Mouse (Mus musculus) neural tube, embryonic 14.5 days (tissue): ENCODE measurements around the gene Ptch1. TPM values are rescaled to one million over a fixed set of nuclear protein-coding genes. Genes with fewer than 3 reads are reported as not detected.

Source experiments
- ATAC-seq: fragments of 200-750 bp; cut with Nextera tagmentation; 2 replicates; pipeline ENCODE4 v1.8.0; 2017; ENCODE audit warnings: low read depth, mild to moderate bottlenecking, moderate TSS enrichment, moderate library complexity
- H3K27ac ChIP-seq: fragments of 300-500 bp; sonication (generic); 2 replicates; pipeline ENCODE4 v1.5.1; 2014; ENCODE audit warnings: low read depth, mild to moderate bottlenecking, control low read depth, low read length, moderate library complexity, mixed read lengths
- H3K27me3 ChIP-seq: fragments of 300-500 bp; sonication (generic); 2 replicates; pipeline ENCODE4 v1.6.1; 2014; ENCODE audit warnings: low read length; ENCODE audit not compliant: control insufficient read depth, insufficient read depth
- H3K36me3 ChIP-seq: fragments of 300-500 bp; sonication (generic); 2 replicates; pipeline ENCODE4 v1.6.1; 2014; ENCODE audit warnings: low read length, mixed read lengths; ENCODE audit not compliant: control insufficient read depth, insufficient read depth
- H3K4me1 ChIP-seq: fragments of 300-500 bp; sonication (generic); 2 replicates; pipeline ENCODE4 v1.6.1; 2014; ENCODE audit warnings: low read length; ENCODE audit not compliant: control insufficient read depth, insufficient read depth
- H3K4me2 ChIP-seq: fragments of 300-500 bp; sonication (generic); 2 replicates; pipeline ENCODE4 v1.6.1; 2014; ENCODE audit warnings: mild to moderate bottlenecking, low read depth, low read length, control low read depth
- H3K4me3 ChIP-seq: fragments of 300-500 bp; sonication (generic); 2 replicates; pipeline ENCODE4 v1.5.1; 2014; ENCODE audit warnings: low read depth, low read length, control low read depth, mixed read lengths
- H3K9ac ChIP-seq: fragments of 300-500 bp; sonication (generic); replicated peaks from 2 replicates; pipeline ENCODE4 v1.6.1; 2014; ENCODE audit warnings: low read depth, mild to moderate bottlenecking, control low read depth, low read length, mixed read lengths
- H3K9me3 ChIP-seq: fragments of 300-500 bp; sonication (generic); 2 replicates; pipeline ENCODE4 v1.6.1; 2016; ENCODE audit warnings: low read length; ENCODE audit not compliant: control insufficient read depth
- WGBS: fragments of 180-500 bp; shearing (Covaris S2); extraction: QIAGEN DNeasy Blood & Tissue Kit; methylation state at CpG from one replicate; pipeline ENCODE4 v1.1.7; 2014; 5-methylcytosine and 5-hydroxymethylcytosine counted together
- polyA plus RNA-seq: library from polyadenylated mRNA; unstranded; fragments of >200 nt; fragmentation: Nextera tagmentation; extraction: Ambion mirVana; gene quantifications from 2 replicates; pipeline ENCODE4 v1.2.1, GENCODE M21; 2014

Ptch1 gene
- polyA plus RNA-seq, 1 experiment from 2014 or later, result 26.4 TPM

DNA sequence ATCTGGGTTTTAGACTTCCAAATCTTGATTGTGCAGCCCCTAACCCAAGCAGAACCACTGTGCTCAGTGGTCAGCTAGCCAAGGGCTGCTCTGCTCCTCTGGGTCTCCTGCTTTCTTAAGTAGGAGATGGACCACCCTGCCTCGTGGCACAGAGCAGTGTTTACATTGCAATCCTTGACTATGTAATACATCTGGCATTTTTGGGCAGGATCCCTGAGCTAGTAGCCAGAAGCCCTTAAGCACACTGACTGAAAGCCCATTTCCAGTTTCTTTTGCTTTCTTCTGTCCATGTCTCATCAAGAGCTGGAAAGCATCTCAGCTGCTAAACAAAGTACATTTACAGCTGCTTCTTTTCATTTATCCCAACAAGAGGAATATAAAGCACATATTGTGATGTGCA, 17.0 kb downstream of the Ptch1 start:
- Histone ChIP-seq H3K4me3 (no peak overlapping the region), H3K9me3 (no peaks in the 10 kb centered on the region), H3K4me2 (peak overlapping the region; percentile 34; the same call in 1 of the 2 replicates), H3K9ac (no peak overlapping the region), H3K27ac (peak overlapping the region; percentile 66; the same call in 1 of the 2 replicates), H3K4me1 (peaks cover 70% of the 10 kb centered on the region), H3K27me3 (no peaks in the 10 kb centered on the region), H3K36me3 (no peaks in the 10 kb centered on the region)
- ATAC-seq, result no peak
- WGBS, result 27% methylated on average over 1 of the region's 1 CpGs

DNA sequence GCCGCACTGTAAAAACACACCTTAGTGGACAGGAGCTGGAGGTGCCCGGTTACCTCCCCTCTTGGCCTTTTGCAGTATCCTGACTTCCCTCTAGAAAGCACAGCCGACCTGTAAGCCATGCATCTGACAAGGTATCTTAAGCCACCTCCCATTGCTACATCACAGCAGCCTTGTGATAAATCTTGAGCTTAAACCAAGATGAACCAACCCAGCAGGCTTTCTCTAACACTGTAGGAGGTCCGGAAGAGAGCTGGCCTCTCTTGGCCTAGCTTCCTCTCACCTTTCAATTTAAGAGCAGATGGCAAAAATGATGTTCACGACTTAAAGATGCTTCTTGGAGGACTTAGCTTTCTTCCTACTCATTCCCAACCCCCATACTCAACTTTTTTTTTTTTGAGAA, 17.5 kb downstream of the Ptch1 start:
- Histone ChIP-seq H3K27me3 (no peaks in the 10 kb centered on the region), H3K36me3 (no peaks in the 10 kb centered on the region), H3K4me2 (peak overlapping the region; percentile 34; the same call in 1 of the 2 replicates), H3K4me1 (peaks cover 73% of the 10 kb centered on the region), H3K9ac (no peak overlapping the region), H3K4me3 (no peak overlapping the region), H3K27ac (peak overlapping the region; percentile 66; the same call in 1 of the 2 replicates), H3K9me3 (no peaks in the 10 kb centered on the region)
- WGBS, result 23% methylated on average over 5 of the region's 5 CpGs
- ATAC-seq, result no peak

DNA sequence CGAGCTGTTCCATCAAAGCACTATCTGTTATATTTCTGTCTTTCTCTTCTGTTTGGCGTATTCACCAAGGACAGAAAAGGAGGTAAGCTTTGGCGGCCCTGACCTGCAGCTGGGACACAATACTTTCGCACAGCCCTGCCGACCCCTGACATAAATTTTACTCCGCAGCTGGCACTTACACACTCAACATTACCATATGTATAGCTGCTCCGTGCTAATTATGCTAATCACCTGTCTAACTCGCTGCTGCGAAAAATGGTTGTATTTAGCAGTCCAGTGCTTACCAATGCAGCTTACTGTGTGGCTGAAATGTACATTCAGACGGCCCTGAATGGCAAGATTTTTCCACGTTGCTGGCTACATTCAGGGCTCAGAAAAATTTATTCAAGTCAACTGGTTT, 18.8 kb downstream of the Ptch1 start:
- Histone ChIP-seq H3K27ac (peak overlapping the region; percentile 64; the same call in 1 of the 2 replicates), H3K4me3 (no peak overlapping the region), H3K36me3 (no peaks in the 10 kb centered on the region), H3K4me2 (peak overlapping the region; percentile 29), H3K4me1 (peaks cover 69% of the 10 kb centered on the region), H3K9ac (no peak overlapping the region), H3K9me3 (no peaks in the 10 kb centered on the region), H3K27me3 (no peaks in the 10 kb centered on the region)
- WGBS, result 10% methylated on average over 11 of the region's 11 CpGs
- ATAC-seq, result peak; percentile 69

DNA sequence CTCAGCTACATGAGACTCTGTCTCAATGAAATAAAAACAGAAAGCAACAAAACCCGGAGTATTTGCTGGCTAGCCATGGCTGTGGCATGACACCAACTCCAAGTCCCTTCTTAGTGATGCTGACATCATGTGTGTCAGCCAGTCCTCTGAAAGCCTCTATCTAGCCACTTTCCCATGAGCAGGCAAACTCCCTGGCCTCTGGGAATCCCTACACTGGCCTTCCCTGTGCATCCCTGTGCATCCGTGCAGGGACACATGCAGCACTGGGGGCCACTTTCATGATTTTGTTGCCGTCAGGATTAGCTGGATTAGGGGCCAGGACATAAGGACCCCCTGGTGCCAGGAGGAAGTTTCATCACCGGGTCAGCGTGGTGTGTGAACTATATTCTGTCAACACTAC, 20.0 kb downstream of the Ptch1 start:
- 22% methylated on average over 5 of the region's 5 CpGs for WGBS
- peaks cover 58% of the 10 kb centered on the region for H3K4me1 ChIP-seq
- H3K4me2 ChIP-seq, result 0 out of 2 replicates have a peak overlapping the region, but pooled peaks have one; percentile 3
- H3K9ac ChIP-seq, result no peak overlapping the region
- no peaks in the 10 kb centered on the region for H3K27me3 ChIP-seq
- H3K4me3 ChIP-seq, result no peak overlapping the region
- peak overlapping the region; percentile 71 for H3K27ac ChIP-seq
- no peaks in the 10 kb centered on the region for H3K9me3 ChIP-seq
- ATAC-seq, result no peak
- H3K36me3 ChIP-seq, result no peaks in the 10 kb centered on the region

DNA sequence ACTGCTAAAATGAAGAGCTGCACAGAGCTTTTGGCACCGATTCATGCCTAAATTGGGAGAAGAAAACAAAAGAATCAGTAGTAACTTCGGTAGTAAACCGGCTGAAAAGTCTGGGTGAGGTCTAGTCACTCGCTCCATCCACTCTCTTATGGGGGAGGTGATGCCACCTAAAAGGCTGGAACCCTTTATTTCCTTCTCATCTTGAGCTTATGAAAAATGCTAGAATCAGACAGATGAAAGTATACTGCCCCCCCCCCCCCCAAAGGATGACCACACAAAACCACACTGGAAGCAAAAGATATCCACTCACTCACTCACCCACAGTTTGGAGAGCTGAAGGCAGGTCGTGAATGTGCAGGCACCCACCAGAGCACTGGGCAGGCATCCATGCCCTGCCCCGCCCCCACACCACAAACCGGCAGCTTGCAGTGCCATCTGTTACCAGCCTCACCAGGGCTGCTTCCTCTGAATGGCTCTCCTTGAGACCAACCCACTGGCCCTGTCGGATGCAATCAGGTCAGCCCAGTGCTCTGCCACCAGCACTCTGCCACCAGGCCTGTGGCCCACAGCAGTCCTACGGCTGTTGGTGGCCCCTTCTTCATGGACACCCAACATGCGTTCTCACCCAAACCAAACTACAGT, 21.0 kb downstream of the Ptch1 start:
- peak; percentile 75 for ATAC-seq
- Histone ChIP-seq H3K4me3 (no peak overlapping the region), H3K4me1 (peaks cover 50% of the 10 kb centered on the region), H3K36me3 (no peaks in the 10 kb centered on the region), H3K4me2 (peak overlapping the region; percentile 30), H3K9ac (no peak overlapping the region), H3K27ac (peak overlapping the region; percentile 71), H3K27me3 (no peaks in the 10 kb centered on the region), H3K9me3 (no peaks in the 10 kb centered on the region)
- 19% methylated on average over 10 of the region's 10 CpGs for WGBS

DNA sequence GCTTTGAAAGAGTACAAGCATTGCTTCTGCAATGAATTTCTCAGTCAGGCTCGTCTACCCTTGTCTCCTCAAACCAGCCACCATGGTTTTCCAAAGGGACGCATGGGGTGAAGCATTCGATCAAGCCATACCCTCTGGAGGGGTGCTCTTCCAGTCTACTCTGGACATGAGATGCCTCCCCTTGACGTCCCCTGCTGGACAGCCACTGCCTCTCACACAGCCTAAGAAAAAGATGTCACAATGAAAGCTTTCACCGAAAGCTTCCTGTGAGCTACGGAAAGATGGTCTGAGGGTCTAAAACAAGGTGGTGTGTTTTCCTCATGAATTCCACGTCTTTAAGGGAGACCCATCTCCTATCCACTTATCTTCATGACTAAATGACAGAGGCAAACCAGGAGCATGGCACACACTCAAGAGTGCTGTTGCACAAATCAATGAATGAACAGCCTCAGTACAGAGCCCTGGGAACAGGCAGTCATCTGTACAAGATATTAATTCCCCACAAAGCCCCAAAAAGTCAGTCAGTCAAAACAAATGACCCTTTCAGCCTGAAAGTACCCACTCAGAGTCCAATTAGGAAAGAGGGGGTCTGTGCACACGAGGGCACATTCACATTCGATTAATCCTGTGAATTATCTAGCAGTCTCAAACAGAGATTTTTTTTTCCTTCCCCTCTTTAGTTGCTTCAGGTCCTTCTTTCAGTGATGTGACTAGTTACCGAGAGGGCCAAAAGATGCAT, 21.7 kb downstream of the Ptch1 start:
- Histone ChIP-seq H3K4me2 (peak overlapping the region; percentile 30; the same call in 1 of the 2 replicates), H3K27me3 (no peaks in the 10 kb centered on the region), H3K36me3 (no peaks in the 10 kb centered on the region), H3K9ac (no peak overlapping the region), H3K4me3 (no peak overlapping the region), H3K4me1 (peaks cover 46% of the 10 kb centered on the region), H3K27ac (peak overlapping the region; percentile 71; the same call in 1 of the 2 replicates), H3K9me3 (no peaks in the 10 kb centered on the region)
- peak; percentile 18; the same call in 1 of the 2 replicates for ATAC-seq
- WGBS, result 34% methylated on average over 10 of the region's 10 CpGs

DNA sequence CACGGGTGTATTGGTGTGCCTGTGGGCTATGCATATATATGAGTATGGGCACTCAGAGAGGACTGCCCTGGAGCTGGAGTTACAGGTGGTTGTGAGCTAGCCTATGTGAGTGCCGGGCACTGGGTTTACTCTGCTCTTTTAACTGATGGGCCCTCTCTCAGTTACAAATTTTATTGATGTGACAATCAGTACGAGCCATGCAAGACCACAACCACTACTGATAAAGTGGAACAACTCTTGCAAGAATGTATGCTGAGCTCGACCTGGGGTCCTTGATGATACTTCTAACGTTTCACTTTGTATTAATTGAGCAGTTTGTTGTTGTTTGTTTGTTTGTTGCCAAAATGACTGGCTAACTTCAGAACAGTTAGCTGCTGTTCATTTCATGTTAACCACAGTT, 23.0 kb downstream of the Ptch1 start:
- Histone ChIP-seq H3K4me3 (no peak overlapping the region), H3K27me3 (no peaks in the 10 kb centered on the region), H3K9me3 (no peaks in the 10 kb centered on the region), H3K36me3 (no peaks in the 10 kb centered on the region), H3K4me1 (peaks cover 41% of the 10 kb centered on the region), H3K4me2 (peak overlapping the region; percentile 5; the same call in 1 of the 2 replicates), H3K9ac (no peak overlapping the region), H3K27ac (0 out of 2 replicates have a peak overlapping the region, but pooled peaks have one; percentile 28)
- no peak for ATAC-seq
- WGBS, result 51% methylated on average over 5 of the region's 5 CpGs

DNA sequence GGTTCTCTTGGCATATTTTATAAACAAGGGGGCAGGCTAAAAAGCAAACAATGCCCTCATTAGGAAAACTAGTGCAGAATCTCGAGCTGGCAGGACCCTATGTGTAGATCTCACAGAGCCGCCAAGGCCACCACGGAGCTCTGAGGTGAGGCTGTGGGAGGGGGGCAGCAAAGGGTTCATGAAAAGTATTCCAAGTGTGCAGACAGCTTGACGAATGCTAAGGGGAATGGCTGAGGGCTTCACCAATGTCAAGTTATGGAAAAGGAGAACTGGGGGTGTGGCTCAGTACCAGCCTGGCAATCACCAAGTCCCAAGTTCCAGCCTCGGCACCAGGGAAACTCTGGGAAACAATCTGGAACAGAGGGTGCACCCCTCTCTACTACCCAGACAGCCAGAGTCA, 24.2 kb downstream of the Ptch1 start:
- H3K27me3 ChIP-seq, result no peaks in the 10 kb centered on the region
- no peaks in the 10 kb centered on the region for H3K9me3 ChIP-seq
- H3K9ac ChIP-seq, result no peak overlapping the region
- H3K4me1 ChIP-seq, result peaks cover 34% of the 10 kb centered on the region
- H3K4me2 ChIP-seq, result no peak overlapping the region
- 0 out of 2 replicates have a peak, but pooled peaks cover 6% of the 10 kb centered on the region for H3K36me3 ChIP-seq
- peak; percentile 21; the same call in 1 of the 2 replicates for ATAC-seq
- no peak overlapping the region for H3K4me3 ChIP-seq
- 34% methylated on average over 5 of the region's 5 CpGs for WGBS
- H3K27ac ChIP-seq, result no peak overlapping the region; the same call in 1 of the 2 replicates

DNA sequence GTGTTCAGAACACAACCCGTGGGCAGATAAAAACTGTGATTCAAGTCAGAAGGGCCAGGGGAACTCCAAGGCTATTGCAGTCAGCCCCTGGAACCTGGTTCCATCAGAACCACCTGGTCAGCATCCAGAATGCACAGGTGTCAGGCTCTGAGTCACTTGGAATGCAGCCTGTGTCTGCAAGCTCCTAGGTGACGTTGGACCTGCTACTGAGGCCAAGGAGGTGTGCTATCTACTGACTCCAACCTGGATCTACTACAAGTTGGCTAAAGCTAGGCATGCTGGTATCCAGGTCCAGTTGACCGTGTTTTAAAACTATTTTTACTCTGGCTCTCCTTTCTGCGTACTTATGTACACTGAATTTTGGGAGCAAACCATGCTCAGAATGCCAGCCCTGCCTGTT, 24.8 kb downstream of the Ptch1 start:
- Histone ChIP-seq H3K9ac (no peak overlapping the region), H3K27ac (peak overlapping the region; percentile 40; the same call in 1 of the 2 replicates), H3K4me1 (peaks cover 30% of the 10 kb centered on the region), H3K4me3 (no peak overlapping the region), H3K4me2 (peak overlapping the region; percentile 11; the same call in 1 of the 2 replicates), H3K9me3 (no peaks in the 10 kb centered on the region), H3K27me3 (no peaks in the 10 kb centered on the region), H3K36me3 (0 out of 2 replicates have a peak, but pooled peaks cover 6% of the 10 kb centered on the region)
- no peak for ATAC-seq
- 82% methylated on average over 4 of the region's 4 CpGs for WGBS
